Mouse (Mus musculus) 416B (cell line): Measurements from ENCODE around the gene Trim16.

Source experiments
- DNase-seq: peaks from one replicate; pipeline ENCODE4 v3.0.0; 2011; ENCODE audit warnings: low read depth

The Trim16 gene

DNA sequence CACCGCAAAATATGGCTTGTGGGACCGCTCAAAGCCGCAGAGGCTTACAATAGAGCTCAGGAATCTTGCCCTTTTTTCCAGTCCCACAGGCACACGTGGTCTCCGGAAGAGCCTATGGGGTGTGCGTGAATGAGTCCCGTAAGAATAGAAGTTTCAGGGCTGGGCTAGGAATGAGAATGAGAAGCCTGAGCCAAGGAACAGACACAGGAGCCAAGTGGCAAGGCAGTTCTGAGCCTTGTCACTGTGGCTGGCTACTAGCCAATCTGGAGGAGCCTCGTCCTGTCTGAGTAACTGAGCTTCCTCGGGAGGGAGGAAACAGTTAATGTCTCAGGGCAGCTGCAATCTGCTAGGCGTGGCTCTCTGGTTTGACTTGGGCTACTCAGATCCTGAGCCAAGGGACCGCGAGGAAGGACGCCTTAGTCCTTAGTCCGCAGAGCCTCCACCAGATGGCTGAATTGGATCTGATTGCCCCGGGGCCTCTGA is at the start of gene Trim16:
Gene Trim16 (plus strand): TSS at position 173 of the 483 bp plus-strand sequence.
- DNase-seq = peak; percentile 99

- no peak for DNase-seq
These were observed 43.5 kb upstream of the Trim16 start for GRCm38 (mm10) chr11:62776510-62776909.

DNA sequence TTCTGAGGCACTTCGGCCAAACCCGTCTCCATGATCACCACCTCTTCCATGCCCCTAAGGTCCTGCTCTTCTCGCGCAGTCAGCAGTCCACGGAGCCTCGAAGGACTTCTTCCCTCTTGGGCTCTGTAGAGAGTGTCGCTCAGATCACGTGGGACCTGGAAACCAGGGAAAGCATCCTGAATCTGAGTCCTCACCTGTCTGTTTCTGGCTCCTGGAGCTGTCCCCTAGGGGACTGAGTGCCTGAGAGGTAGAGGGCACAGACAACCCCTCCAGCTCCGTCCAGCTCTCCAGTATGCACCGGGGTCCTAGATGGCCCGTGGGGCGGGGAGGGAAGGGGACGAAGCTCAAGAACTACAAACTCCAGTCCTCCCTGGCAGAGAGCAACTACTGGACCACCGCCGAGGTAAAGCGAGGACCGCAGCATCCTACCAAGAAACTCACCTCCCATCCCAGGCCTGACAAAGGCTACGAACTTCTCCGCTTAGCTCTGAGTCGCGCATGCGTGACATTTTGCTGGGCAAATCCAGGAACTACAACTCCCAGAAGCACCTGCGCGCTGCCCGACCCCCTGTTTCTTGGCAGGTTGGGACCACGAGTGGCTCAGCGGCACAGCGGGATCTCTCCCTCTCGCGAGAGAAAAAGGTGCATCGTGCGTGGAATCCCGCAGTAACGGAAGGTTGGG is 31.0 kb upstream of the Trim16 start, which contains the start of gene Zfp286:
Gene Zfp286 (minus strand): TSS at position 528 of the 682 bp plus-strand sequence.
- no peak for DNase-seq

- no peak for DNase-seq
These were observed 30.5 kb upstream of the Trim16 start for GRCm38 (mm10) chr11:62789617-62789936.

DNA sequence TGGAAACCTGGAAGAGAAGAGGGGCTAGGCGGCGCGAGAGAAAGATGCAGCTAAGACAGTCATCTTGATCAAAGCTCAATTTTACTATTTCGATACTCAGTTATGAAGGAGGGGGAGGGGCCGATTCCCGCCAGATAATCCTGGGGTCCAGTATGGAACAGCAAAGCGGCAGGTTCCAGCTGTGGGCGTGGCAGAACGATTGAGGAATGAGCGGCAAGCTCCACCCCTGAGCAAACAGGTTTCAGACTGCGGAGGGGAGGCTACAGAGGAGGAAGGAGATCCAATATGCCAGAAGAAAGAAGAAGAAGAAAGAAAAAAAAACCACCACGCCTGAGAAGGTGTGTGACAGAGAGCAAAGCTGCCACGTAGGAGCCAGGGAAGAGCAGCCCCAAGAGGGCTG is 15.9 kb upstream of the Trim16 start:
- DNase-seq = no peak

- no peak for DNase-seq
These were observed 12.1 kb upstream of the Trim16 start for GRCm38 (mm10) chr11:62807965-62808364.

DNA sequence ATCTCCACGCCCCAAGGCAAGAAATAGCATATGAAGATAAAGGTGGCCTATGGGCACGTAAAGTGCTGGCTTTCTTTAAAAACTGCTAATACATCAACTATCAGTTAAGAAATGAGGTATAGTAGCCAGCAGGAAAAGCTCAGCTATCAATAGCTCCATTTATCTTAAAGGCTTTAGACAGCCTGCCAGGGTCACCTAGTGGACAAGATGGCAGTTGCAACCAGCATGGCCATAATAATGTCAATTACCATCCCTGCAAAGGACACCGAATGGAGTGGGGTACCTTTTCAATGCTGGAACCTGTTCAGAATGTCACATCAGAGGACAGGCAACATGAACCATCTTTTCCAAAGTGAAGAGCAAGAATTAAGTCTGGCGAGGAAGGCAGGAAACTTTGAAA is 10.8 kb upstream of the Trim16 start:
- DNase-seq = peak; percentile 56

DNA sequence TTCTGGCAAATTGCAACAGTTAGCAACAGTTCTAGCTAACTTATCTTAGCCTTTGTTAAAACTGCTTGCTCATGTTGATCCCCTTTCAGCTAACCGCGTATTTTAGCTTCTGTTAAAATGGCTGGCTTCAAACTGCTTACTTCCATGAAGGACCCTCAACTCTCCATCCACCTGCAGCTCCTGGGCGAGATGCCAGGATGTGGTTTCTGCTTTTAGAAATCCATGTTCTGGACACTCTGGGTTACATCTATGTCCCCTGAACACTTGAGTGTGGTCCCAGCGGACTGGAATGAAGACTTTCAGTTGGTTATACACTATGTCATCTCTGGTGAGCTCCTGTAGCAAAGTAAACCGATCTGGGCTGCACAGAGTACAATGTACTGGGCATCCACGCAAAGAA is 7.8 kb upstream of the Trim16 start:
- peak; percentile 23 for DNase-seq

DNA sequence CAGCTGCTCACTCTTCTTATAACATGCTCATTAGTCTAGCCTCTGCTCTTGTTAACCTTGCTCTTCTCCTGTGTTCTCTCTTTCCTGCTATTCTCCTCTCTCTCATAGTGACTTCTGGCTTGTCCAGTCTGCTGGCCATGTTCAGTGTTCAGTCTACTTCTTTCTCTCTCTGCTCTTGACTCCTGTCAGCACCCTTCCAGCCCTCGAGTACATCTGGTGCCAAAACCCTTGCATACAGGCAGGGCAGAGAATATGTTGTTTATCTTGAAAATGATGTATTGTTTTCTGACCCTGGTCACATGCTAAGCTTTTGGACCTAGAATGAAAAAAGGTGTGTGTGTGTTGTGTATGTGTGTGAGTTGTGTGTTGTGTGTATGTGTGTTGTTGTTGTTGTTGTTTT is 6.5 kb upstream of the Trim16 start:
- DNase-seq = no peak

- DNase-seq = peak; percentile 46
These were observed 5.9 kb upstream of the Trim16 start for GRCm38 (mm10) chr11:62813970-62814624.

DNA sequence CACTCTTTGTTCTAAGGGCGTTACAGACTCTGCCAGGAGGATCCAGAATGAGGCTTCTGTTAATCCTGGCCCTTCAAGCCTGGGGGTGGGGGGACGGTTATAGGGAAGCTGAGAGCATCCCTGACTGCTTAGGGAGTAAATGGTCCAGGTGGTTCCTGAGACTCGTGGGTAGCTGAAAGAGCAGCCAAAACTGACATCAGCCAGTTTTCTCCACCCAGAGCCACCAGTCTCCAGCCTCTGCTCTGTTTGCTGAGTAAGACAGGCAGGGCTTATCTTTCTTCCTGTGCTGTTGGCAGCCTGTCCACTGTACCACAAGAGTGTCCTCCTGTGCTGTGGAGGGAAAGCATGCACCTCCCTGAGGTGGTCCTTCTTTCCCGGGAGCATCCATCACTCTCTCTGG is 5.4 kb upstream of the Trim16 start:
- peak; percentile 88 for DNase-seq

- DNase-seq = peak; percentile 95
These were observed 4.6 kb upstream of the Trim16 start for GRCm38 (mm10) chr11:62815438-62815837.

DNA sequence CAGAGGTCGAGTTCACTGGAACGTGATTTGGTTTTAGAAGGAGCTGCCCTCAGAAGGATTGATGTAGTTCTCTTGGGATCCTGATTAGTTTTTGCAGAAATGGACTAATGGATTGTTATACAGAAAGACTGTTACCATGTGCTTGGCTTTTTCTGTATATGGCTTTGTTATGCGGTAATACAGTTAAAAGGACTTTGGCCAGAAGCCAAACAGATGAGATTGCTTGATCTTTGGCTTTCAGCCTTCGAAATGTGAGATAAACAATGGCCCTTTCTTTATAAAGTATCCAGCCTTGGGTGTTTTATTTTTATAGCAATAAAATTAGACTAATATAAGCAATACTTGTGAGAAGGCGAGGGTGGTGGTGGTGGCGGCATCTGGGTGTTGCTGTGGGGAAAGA is 3.4 kb upstream of the Trim16 start:
- DNase-seq = peak; percentile 48

DNA sequence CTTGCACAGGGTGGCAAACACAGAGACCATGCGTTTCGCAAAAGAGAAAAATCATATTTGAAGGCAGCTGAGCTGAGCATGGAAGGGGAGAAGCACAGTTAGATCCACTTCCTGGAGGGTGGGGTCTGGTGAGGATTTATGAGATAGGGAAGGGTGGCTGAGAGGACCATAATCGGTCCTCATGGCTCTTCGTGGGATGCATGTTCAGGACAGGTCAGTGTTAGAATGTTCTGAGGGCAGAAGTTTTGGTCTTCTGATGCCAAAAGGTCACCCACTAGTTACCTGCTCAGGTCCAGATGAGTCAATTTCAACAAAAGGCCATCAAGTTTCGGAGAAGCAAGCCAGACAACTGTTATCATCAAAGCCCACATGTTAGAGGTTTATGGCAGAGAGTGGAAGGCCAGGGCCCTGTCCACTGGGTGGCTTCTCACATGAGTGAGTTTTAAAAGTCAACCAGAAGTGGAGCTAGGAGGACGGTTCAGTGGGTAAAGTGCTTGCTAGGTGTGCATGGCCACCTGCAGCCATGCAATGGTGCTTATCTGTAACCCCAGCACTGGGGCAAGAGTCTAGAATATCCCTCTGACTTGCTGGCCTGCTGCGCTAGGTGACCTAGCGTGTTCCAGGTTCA is 858 bp upstream of the Trim16 start:
- DNase-seq = peak; percentile 56

GRCm38 (mm10) chr11:62820661-62821437 is 818 bp downstream of the Trim16 start:
- peak; percentile 78 for DNase-seq

DNA sequence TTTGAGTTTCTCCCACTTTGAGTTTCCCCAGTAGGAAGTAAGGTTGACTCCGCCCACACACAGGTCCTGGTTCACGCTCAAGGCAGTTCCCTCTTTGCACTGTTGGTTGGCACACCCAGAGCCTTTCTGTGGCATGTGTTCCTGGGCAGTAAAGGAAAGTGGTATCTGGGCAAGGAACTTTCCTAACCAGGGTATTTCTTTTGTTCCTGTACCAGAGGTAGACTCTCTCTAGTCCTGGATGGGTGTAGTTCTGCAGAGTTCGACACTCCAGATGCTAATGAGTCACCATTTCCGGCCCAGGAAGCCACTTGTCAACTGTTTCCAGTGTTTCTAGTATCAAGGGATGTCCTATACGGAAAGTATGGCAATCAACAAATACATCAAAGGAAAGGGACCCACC is 1.9 kb downstream of the Trim16 start:
- DNase-seq = peak; percentile 92

GRCm38 (mm10) chr11:62824211-62824610 is 4.2 kb downstream of the Trim16 start:
- DNase-seq = no peak

GRCm38 (mm10) chr11:62825222-62826105 is 5.4 kb downstream of the Trim16 start:
- DNase-seq = no peak

- no peak for DNase-seq
These were observed 6.2 kb downstream of the Trim16 start for GRCm38 (mm10) chr11:62826106-62826733.

DNA sequence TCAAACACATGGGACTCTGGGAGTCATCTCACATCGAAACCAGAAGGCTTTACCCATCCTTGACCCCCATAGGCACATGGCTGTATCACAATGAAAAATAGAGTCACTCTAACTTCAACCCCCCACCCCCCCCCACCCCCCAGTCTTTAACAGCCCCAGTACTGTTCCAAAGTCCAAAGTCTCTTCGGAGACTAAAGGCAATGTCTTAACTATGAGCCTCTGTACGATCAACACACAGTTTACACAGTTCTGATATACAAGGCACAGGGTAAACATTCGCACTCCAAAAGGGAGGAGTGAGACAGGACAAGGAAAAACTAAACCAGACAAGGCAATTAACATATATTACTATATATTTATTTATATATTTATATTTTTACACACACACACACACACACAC is 7.1 kb downstream of the Trim16 start:
- DNase-seq = no peak

- DNase-seq = no peak
These were observed 7.9 kb downstream of the Trim16 start for GRCm38 (mm10) chr11:62827911-62828310.
